Mouse (Mus musculus) kidney, postnatal 0 days (tissue): ENCODE measurements around the gene Kcns1. TPM values are rescaled to one million over a fixed set of nuclear protein-coding genes. Genes with fewer than 3 reads are reported as not detected.

Experiments
- ATAC-seq: fragments of 200-750 bp; cut with Nextera tagmentation; replicated peaks from 2 replicates; pipeline ENCODE4 v1.8.0; 2017; ENCODE audit warnings: low read depth, moderate number of reproducible peaks, moderate TSS enrichment, moderate library complexity; ENCODE audit not compliant: low FRiP score
- DNase-seq: peaks from one replicate; pipeline ENCODE4 v3.0.0-alpha.2; 2016; ENCODE audit warnings: low spot score
- H3K27ac ChIP-seq: fragments of 300-500 bp; sonication (generic); 2 replicates; pipeline ENCODE4 v1.5.1; 2014; ENCODE audit warnings: mild to moderate bottlenecking
- H3K27me3 ChIP-seq: fragments of 300-500 bp; sonication (generic); 2 replicates; pipeline ENCODE4 v1.6.1; 2014; ENCODE audit warnings: low read length, mixed read lengths; ENCODE audit not compliant: insufficient read depth
- H3K36me3 ChIP-seq: fragments of 300-500 bp; sonication (generic); 2 replicates; pipeline ENCODE4 v1.6.1; 2014; ENCODE audit warnings: low read length, mixed read lengths; ENCODE audit not compliant: insufficient read depth
- H3K4me1 ChIP-seq: fragments of 300-500 bp; sonication (generic); replicated peaks from 2 replicates; pipeline ENCODE4 v1.6.1; 2014; ENCODE audit warnings: antibody characterized with exemption, low read length, mixed read lengths; ENCODE audit not compliant: insufficient read depth
- H3K4me2 ChIP-seq: fragments of 300-500 bp; sonication (generic); 2 replicates; pipeline ENCODE4 v1.6.1; 2014; ENCODE audit warnings: mild to moderate bottlenecking, low read length, moderate library complexity, mixed read lengths
- H3K4me3 ChIP-seq: fragments of 300-500 bp; sonication (generic); replicated peaks from 2 replicates; pipeline ENCODE4 v1.5.1; 2014; ENCODE audit warnings: low read depth, low read length
- H3K9ac ChIP-seq: fragments of 300-500 bp; sonication (generic); 2 replicates; pipeline ENCODE4 v1.6.1; 2014; ENCODE audit warnings: low read depth, low read length
- H3K9me3 ChIP-seq: fragments of 300-500 bp; sonication (generic); replicated peaks from 2 replicates; pipeline ENCODE4 v1.6.1; 2016; ENCODE audit warnings: low read length, inconsistent platforms, mixed read lengths
- CTCF ChIP-seq: IDR thresholded peaks from 2 replicates; pipeline ENCODE4 v1.5.1; 2016; ENCODE audit warnings: antibody characterized with exemption, low read depth, mild to moderate bottlenecking, moderate library complexity
- WGBS: fragments of 180-500 bp; shearing (Covaris S2); extraction: QIAGEN DNeasy Blood & Tissue Kit; methylation state at CpG from one replicate; pipeline ENCODE4 v1.1.7; 2014; 5-methylcytosine and 5-hydroxymethylcytosine counted together
- polyA plus RNA-seq: library from polyadenylated mRNA; unstranded; fragments of >200 nt; fragmentation: Nextera tagmentation; extraction: Ambion mirVana; gene quantifications from 2 replicates; pipeline ENCODE4 v1.2.1, GENCODE M21; 2015

The Kcns1 gene
- polyA plus RNA-seq, 1 experiment from 2014 or later = 0.14 TPM

- H3K4me3 ChIP-seq = no peak overlapping the region
- H3K4me1 ChIP-seq = no peaks in the 10 kb centered on the region
- no peak overlapping the region for H3K9ac ChIP-seq
- H3K9me3 ChIP-seq = no peaks in the 10 kb centered on the region
- no peaks in the 10 kb centered on the region for H3K27me3 ChIP-seq
- no peak overlapping the region for H3K4me2 ChIP-seq
- DNase-seq (no peak), ATAC-seq (no peak)
- WGBS = 48% methylated on average over 6 of the region's 6 CpGs
- TF ChIP-seq CTCF = no peak
- H3K36me3 ChIP-seq = no peaks in the 10 kb centered on the region
- no peak overlapping the region for H3K27ac ChIP-seq
These were observed 33.2 kb downstream of the Kcns1 start for GRCm38 (mm10) chr2:164137754-164138153.

DNA sequence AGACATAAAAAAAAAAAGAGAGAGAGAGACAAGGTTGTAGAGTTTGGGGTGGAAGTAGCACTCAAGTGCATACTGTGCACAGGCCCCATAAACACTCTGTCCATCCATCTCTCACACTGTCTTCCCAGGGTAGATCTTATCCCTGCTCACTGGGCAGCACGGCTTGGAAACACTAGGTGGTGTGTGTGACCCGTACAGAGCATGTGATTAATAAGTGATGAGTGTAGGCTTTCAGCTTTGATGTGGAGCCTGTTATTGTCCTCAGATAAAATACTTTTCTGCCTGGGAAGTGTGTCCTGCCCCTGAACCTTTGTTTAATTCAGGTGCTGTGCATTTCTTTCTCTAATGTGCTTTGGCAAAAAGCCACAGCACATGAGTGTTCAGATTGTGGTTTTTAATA, 34.5 kb downstream of the Kcns1 start:
- DNase-seq (peak; percentile 16), ATAC-seq (no peak)
- Histone ChIP-seq H3K9me3 (no peaks in the 10 kb centered on the region), H3K4me3 (no peak overlapping the region), H3K27ac (no peak overlapping the region), H3K9ac (no peak overlapping the region), H3K36me3 (no peaks in the 10 kb centered on the region), H3K4me1 (no peaks in the 10 kb centered on the region), H3K4me2 (no peak overlapping the region), H3K27me3 (no peaks in the 10 kb centered on the region)
- WGBS = 24% methylated on average over 2 of the region's 2 CpGs
- peak; percentile 57 for TF ChIP-seq CTCF

GRCm38 (mm10) chr2:164135367-164135766, 35.5 kb downstream of the Kcns1 start:
- Histone ChIP-seq H3K27me3 (no peaks in the 10 kb centered on the region), H3K4me2 (no peak overlapping the region), H3K4me1 (no peaks in the 10 kb centered on the region), H3K27ac (no peak overlapping the region), H3K9ac (no peak overlapping the region), H3K9me3 (no peaks in the 10 kb centered on the region), H3K36me3 (no peaks in the 10 kb centered on the region), H3K4me3 (no peak overlapping the region)
- TF ChIP-seq CTCF = no peak
- WGBS = 69% methylated on average over 1 of the region's 1 CpGs
- no peak for ATAC-seq
- peak; percentile 66 for DNase-seq

DNA sequence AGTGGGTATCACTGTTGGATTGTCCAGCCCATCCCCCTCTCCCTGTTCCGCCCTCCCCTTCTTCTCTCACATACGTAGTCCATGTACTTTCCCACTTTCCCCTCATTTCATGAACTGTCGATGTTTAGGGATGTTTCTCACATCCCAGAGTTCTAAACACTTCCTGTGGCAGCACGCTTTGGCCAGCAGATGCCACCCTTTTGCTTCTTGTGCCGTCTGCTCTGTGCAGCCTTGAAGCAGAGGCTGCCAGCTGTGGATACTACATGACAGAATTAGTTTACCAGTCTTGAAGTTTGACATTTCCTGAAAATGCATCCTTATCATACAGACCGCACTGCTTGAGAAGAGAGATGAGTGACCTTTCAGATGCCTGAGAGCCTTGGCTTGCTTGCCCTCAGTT, 36.4 kb downstream of the Kcns1 start:
- Histone ChIP-seq H3K9ac (no peak overlapping the region), H3K4me1 (no peaks in the 10 kb centered on the region), H3K27ac (no peak overlapping the region), H3K4me2 (no peak overlapping the region), H3K36me3 (no peaks in the 10 kb centered on the region), H3K27me3 (no peaks in the 10 kb centered on the region), H3K9me3 (no peaks in the 10 kb centered on the region), H3K4me3 (no peak overlapping the region)
- peak; percentile 81 for TF ChIP-seq CTCF
- DNase-seq = peak; percentile 60
- 61% methylated on average over 6 of the region's 6 CpGs for WGBS
- ATAC-seq = no peak

DNA sequence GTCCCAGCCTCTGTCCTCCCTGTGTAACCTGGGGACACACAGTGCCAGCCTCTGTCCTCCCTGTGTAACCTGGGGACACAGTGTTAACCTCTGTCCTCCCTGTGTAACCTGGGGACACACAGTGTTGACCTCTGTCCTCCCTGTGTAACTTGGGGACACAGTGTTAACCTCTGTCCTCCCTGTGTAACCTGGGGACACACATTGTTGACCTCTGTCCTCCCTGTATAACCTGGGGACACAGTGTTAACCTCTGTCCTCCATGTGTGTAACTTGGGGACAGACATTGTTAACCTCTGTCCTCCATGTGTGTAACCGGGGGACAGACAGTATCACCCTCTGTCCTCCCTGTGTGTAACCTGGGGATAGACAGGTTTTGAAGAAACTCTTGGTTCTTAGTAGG, 39.3 kb downstream of the Kcns1 start:
- Histone ChIP-seq H3K36me3 (no peaks in the 10 kb centered on the region), H3K4me3 (no peak overlapping the region), H3K4me1 (no peaks in the 10 kb centered on the region), H3K27me3 (no peaks in the 10 kb centered on the region), H3K9ac (no peak overlapping the region), H3K4me2 (no peak overlapping the region), H3K9me3 (no peaks in the 10 kb centered on the region), H3K27ac (no peak overlapping the region)
- DNase-seq = no peak
- 85% methylated on average over 1 of the region's 1 CpGs for WGBS
- ATAC-seq = no peak
- TF ChIP-seq CTCF = no peak

GRCm38 (mm10) chr2:164128576-164129411, 42.1 kb downstream of the Kcns1 start:
- no peak overlapping the region for H3K9ac ChIP-seq
- no peaks in the 10 kb centered on the region for H3K36me3 ChIP-seq
- H3K4me2 ChIP-seq = no peak overlapping the region
- no peaks in the 10 kb centered on the region for H3K9me3 ChIP-seq
- H3K4me3 ChIP-seq = no peak overlapping the region
- no peak for ATAC-seq
- no peak for DNase-seq
- H3K27me3 ChIP-seq = no peaks in the 10 kb centered on the region
- H3K27ac ChIP-seq = no peak overlapping the region
- 78% methylated on average over 12 of the region's 12 CpGs for WGBS
- TF ChIP-seq CTCF = no peak
- no peaks in the 10 kb centered on the region for H3K4me1 ChIP-seq
